Mouse (Mus musculus): ENCODE results near the gene Dhrs9. TPM values are rescaled to one million over a fixed set of nuclear protein-coding genes. Genes with fewer than 3 reads are reported as not detected.

Gene Dhrs9
- total RNA-seq, 2 experiments from 2014 or later: 0.09 TPM; not detected in 1

GRCm38 (mm10) chr2:69414539-69414938 is 34.3 kb downstream of the Dhrs9 start:
- intact Hi-C loops (cut with DNase I): no loop called here
- DNase-seq (ENCODE audit: low spot score in 2 of 2): no peak

DNA sequence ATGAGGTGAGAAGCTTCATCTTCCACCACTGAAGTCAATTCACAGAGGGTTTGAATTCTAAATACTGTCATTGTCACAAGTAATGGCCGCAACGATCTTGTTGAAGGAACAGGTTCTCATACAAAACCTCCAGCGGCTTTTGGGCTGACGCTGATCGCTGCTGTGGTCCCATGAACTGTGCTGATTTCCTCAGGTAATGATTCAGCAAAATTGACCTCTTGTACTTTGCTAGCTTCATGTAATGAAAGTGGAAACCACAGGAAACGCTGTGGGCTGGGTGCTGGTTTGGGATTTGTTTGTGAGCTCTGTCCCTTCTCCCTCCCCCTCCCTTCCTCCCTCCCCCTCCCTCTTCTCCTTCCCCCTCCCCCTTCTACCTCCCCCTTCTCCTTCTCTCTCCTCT is 34.8 kb downstream of the Dhrs9 start:
- no peak for DNase-seq (ENCODE audit: low spot score in 2 of 2)
- intact Hi-C loops (cut with DNase I): no loop called here

GRCm38 (mm10) chr2:69418294-69418881 is 38.1 kb downstream of the Dhrs9 start:
- DNase-seq (ENCODE audit: low spot score in 2 of 2): no peak
- intact Hi-C loops (cut with DNase I): no loop called here

DNA sequence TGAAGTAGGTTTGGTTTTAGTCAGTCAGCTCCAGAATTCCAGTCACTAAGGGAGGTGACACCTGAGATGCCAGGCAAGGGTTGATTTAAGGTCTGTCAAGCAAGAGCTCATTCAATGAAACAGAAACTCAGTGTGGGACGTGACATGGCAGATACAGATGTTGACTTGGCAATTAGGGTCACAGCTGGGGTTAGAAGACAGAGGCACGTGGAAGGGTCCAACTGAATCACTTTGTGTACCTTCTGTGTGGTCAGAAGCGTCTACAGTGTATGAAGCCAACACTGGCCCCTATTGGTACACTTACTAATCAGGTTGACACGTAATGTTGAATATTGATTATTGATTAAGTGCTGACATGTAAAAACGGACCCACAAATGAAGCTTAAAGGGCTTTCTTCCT is 44.6 kb downstream of the Dhrs9 start:
- DNase-seq (ENCODE audit: low spot score in 2 of 2): no peak
- intact Hi-C loops (cut with DNase I): loop anchor here (5.0 to 10.0 kb wide), 2 partner anchors 320 to 643 kb away; no protein-coding TSS in a partner anchor

GRCm38 (mm10) chr2:69426081-69426480 is 45.8 kb downstream of the Dhrs9 start:
- intact Hi-C loops (cut with DNase I): loop anchor here (5.0 to 10.0 kb wide), 2 partner anchors 321 to 644 kb away; no protein-coding TSS in a partner anchor
- no peak for DNase-seq (ENCODE audit: low spot score in 2 of 2)

DNA sequence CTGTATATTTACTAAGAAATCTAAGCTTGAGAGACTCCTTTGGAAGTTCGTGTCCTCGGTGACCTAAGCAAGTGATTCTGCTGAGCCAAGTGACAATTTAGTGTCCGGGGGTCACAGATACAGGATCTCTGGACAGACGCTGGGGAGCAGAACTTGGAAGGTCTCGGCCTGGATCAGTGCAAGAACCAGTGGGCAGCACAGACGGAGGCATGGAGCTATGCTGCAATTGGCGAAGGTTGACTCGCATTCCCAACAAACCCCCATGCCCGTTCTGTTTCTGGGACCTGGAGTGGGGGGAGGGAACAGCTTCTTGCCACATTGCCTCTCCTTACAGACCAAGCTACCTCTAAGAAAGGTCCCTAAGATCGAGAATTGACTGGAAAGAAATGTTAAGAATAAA is 46.9 kb downstream of the Dhrs9 start:
- intact Hi-C loops (cut with DNase I): loop anchor here (5.0 to 10.0 kb wide), 2 partner anchors 322 to 645 kb away; no protein-coding TSS in a partner anchor
- no peak for DNase-seq (ENCODE audit: low spot score in 2 of 2)

DNA sequence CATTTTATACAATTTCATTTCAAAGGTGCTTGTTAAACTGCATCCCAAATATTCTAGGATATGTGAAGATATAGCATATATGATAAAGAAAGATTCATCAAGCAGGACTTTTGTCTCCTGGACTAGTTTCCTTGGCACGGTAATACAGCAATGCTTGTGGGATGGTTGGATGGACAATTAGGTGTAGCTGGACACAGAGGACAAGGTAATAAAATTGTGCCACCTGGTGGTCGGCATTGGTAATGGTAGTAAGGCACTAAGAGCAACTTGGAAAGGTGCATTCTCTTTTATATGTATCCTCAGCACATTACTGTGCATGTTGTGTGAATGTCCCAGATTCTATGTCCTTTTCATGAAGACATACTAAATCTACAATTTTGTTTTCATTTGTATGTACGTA is 47.9 kb downstream of the Dhrs9 start:
- intact Hi-C loops (cut with DNase I): loop anchor here (5.0 to 10.0 kb wide), 2 partner anchors 323 to 646 kb away; no protein-coding TSS in a partner anchor
- peak; percentile 41 to 71 for DNase-seq (ENCODE audit: low spot score in 2 of 2)

DNA sequence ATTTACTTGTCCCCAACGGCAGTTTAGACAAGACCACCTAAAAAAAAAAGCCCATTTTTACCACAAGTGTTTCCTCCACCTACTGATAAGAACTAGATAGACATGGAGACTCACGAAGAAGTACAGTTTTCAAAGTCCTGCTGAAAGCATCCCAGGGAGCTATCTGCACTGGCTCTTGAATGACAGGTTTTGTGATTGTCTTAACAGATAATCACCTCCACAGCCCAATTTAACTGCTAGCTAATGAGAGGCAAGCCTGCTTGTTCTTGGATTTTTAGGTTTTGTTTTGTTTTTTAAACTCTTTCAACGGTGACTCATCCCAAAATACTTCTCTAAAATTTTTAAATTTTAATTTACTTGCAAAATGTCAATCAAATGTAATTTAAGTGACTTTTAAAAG is 61.4 kb downstream of the Dhrs9 start:
- intact Hi-C loops (cut with DNase I): no loop called here
- no peak for DNase-seq (ENCODE audit: low spot score in 2 of 2)

DNA sequence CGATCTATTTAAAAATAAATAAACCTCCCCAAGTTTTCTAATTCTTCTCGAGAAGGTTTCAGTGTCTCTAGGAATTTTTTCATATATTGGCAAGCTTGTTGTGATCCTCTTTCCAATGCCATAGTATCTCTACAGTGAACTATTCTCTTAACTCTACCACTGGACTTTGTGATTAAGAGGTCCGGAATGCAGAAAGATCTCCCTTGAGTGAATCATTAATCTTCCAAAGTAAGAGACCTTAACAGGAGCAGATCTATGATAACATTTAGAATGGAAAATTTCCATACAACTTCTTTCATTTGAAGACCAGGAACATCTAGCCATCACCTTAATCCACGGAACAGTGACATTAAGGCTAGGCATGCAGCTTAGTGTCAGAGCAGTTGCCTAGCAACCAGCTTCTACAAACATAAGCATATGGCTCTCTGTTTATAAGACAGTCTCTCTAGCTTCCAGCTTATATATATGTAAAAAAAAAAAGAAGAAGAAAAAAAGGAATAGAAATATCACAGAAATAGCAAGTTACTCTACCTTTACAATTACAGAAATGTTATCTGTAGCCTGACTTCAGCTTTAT is 65.7 kb downstream of the Dhrs9 start:
- intact Hi-C loops (cut with DNase I): no loop called here
- no peak for DNase-seq (ENCODE audit: low spot score in 2 of 2)

GRCm38 (mm10) chr2:69448581-69448980 is 68.3 kb downstream of the Dhrs9 start:
- intact Hi-C loops (cut with DNase I): no loop called here
- no peak for DNase-seq (ENCODE audit: low spot score in 2 of 2)

DNA sequence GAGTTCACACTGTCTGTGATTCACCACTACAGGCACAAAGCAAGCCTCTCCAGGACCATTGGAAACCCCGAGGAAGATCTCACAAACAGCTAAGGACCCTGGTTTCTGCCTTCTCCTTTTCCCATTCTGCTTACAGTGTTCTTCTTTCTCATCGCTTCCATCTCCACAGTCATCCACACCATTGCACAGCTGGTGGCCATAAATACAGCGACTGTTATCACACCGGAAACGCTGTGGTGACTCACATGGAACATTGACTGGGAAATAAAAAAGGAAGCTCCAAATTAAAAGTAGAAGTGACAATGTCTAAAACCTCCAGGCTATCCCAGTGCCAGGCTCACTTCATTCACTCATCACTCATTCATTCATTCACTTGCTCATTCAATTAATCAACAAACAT is 70.9 kb downstream of the Dhrs9 start:
- intact Hi-C loops (cut with DNase I): no loop called here
- no peak for DNase-seq (ENCODE audit: low spot score in 2 of 2)

Other genes starting within 250 kb of the Dhrs9 start
- gene Nostrin, start 244.6 kb upstream of the Dhrs9 start, total RNA-seq (2021): 1 to 10 TPM; 5.4 to 5.8 TPM
- 1 to 10 TPM in 1 of 2 experiments, under 1 TPM in 1; 0.86 to 1.4 TPM for gene Spc25, start 174.3 kb upstream of the Dhrs9 start, total RNA-seq (2021)
- not detected for gene G6pc2, start 169.4 kb upstream of the Dhrs9 start, total RNA-seq (2021)
- not detected for gene Abcb11, start 37.8 kb upstream of the Dhrs9 start, total RNA-seq (2021)
- under 1 TPM in 1 of 2 experiments, not detected in 1; 0.09 TPM for gene Lrp2, start 205.6 kb downstream of the Dhrs9 start, total RNA-seq (2021)